Mouse (Mus musculus) activated CD4-positive, CD25-positive, alpha-beta regulatory T cell (primary cell): ENCODE measurements around the gene S1pr2. TPM values are rescaled to one million over a fixed set of nuclear protein-coding genes. Genes with fewer than 3 reads are reported as not detected.

Source experiments
- polyA plus RNA-seq, 2 experiments: library from polyadenylated mRNA; unstranded; fragments of 100-300 nt; shearing (Covaris generic); gene quantifications; one replicate each; pipeline ENCODE4 v1.2.1; 2017

Gene S1pr2
- 10 to 100 TPM in 1 of 2 experiments, 1 to 10 TPM in 1; 8.7 to 17.8 TPM for polyA plus RNA-seq

DNA sequence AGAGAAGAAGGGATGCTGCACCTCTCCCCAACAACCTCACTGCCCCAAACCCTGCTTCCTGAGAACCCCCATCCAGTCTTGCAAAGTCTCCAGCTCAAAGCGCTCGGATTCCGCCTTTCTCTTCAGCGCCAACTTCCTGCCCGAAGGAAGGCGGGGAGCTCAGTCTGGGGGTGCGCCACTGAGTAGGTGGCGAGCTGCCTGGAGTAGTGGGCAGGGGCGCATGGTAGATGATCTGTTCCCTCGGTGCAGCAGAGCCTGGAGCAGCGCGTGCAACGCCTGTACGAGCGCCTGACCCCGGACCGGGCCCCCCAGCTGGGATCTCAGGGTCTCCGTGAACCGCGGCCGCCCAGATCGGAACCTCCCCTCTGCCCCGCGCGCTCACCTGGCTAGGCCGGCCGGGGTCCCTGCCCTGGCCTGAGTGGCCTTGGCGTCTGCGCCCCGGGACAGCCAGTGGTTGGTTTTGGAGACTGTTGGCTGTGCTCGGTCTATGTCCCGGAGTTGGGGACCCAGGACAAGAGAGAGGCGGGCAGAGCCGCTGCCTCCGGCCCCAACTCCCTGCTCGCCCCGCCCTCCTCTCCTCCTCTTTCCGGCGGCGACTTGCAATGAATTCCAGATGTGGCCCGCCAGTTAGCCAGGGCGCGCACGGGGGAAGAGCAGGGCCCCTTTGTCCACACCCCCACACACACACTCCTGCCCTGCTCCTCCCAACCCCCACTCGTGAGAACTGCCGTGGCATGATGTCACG, at the start of gene S1pr2:
Gene S1pr2, minus strand, starts transcription at position 566 of the 745 bp plus-strand sequence.

GRCm38 (mm10) chr9:21015571-21016130, 39.1 kb upstream of the S1pr2 start, which contains the start of gene Icam1:
Icam1 (plus strand) TSS chr9:21015985.

GRCm38 (mm10) chr9:21002627-21003551, 26.3 kb upstream of the S1pr2 start, which contains the start of gene Mrpl4:
Mrpl4 (plus strand) TSS chr9:21002738.

DNA sequence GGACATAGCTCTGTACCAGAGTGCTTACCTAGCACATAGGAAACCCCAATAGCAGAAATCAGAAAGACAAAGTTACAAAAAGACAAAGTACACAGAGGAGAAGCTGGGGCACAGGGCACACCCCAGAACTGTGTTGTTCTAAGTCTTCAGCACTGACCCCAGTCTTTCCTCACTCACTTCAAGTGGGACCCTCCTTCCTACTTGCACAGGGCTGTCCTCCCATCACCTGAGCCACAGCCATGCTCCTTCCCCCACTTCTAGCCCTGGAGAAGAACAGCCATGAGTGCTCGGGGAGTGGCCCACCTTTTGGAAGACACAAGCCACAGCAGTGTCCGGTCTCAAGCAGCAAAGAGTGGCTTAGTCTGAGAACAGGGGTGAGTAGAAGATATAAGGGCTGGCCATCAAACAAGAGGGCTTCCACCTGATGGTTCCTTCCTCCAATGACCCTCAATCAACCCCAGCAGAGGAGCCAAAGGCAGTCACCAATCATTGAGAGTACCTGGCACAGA, 17.1 kb downstream of the S1pr2 start, which contains the start of gene Dnmt1:
Gene Dnmt1, minus strand, starts transcription at position 459 of the 509 bp plus-strand sequence.

Other genes starting within 250 kb of the S1pr2 start
- gene Olfm2, start 230.4 kb downstream of the S1pr2 start, polyA plus RNA-seq: under 1 TPM; 0.11 to 0.80 TPM
- gene Col5a3, start 161.7 kb downstream of the S1pr2 start, polyA plus RNA-seq: under 1 TPM in 1 of 2 experiments, not detected in 1; 0.05 TPM
- gene Rdh8, start 158.3 kb downstream of the S1pr2 start, polyA plus RNA-seq: not detected
- 10 to 100 TPM; 41.6 to 48.0 TPM for gene A230050P20Rik, start 108.1 kb downstream of the S1pr2 start, polyA plus RNA-seq
- gene Angptl6, start 97.1 kb downstream of the S1pr2 start, polyA plus RNA-seq: 1 to 10 TPM; 1.7 to 3.3 TPM
- 10 to 100 TPM; 51.5 to 79.7 TPM for gene Ppan, start 88.6 kb downstream of the S1pr2 start, polyA plus RNA-seq
- gene Eif3g, start 78.2 kb downstream of the S1pr2 start, polyA plus RNA-seq: 100 to 1,000 TPM; 206 to 307 TPM
- 10 to 100 TPM; 40.3 to 87.6 TPM for gene Dnmt1, start 16.9 kb downstream of the S1pr2 start, polyA plus RNA-seq
- 100 to 1,000 TPM; 128 to 147 TPM for gene Mrpl4, start 26.0 kb upstream of the S1pr2 start, polyA plus RNA-seq
- 100 to 1,000 TPM in 1 of 2 experiments, 10 to 100 TPM in 1; 79.0 to 136 TPM for gene Icam1, start 39.2 kb upstream of the S1pr2 start, polyA plus RNA-seq
- gene Icam4, start 52.6 kb upstream of the S1pr2 start, polyA plus RNA-seq: under 1 TPM; 0.69 to 0.85 TPM
- gene Icam5, start 55.3 kb upstream of the S1pr2 start, polyA plus RNA-seq: 1 to 10 TPM; 1.3 to 2.1 TPM
- gene Zglp1, start 90.3 kb upstream of the S1pr2 start, polyA plus RNA-seq: under 1 TPM in 1 of 2 experiments, not detected in 1; 0.47 TPM
- gene Gm49373, start 96.3 kb upstream of the S1pr2 start, polyA plus RNA-seq: under 1 TPM; 0.21 to 0.48 TPM
- gene Fdx1l, start 96.8 kb upstream of the S1pr2 start, polyA plus RNA-seq: 10 to 100 TPM; 22.0 to 35.0 TPM
- 1 to 10 TPM in 1 of 2 experiments, under 1 TPM in 1; 0.77 to 2.0 TPM for gene Gm38431, start 115.2 kb upstream of the S1pr2 start, polyA plus RNA-seq
- gene Raver1, start 115.2 kb upstream of the S1pr2 start, polyA plus RNA-seq: 10 to 100 TPM; 53.8 to 73.2 TPM
- 10 to 100 TPM; 38.3 to 73.3 TPM for gene Tyk2, start 154.5 kb upstream of the S1pr2 start, polyA plus RNA-seq
- 100 to 1,000 TPM; 257 to 310 TPM for gene Cdc37, start 173.2 kb upstream of the S1pr2 start, polyA plus RNA-seq
- 1 to 10 TPM in 1 of 2 experiments, under 1 TPM in 1; 0.45 to 3.7 TPM for gene Pde4a, start 188.9 kb upstream of the S1pr2 start, polyA plus RNA-seq